Mouse (Mus musculus): ENCODE measurements around the gene Slc12a8.

DNA sequence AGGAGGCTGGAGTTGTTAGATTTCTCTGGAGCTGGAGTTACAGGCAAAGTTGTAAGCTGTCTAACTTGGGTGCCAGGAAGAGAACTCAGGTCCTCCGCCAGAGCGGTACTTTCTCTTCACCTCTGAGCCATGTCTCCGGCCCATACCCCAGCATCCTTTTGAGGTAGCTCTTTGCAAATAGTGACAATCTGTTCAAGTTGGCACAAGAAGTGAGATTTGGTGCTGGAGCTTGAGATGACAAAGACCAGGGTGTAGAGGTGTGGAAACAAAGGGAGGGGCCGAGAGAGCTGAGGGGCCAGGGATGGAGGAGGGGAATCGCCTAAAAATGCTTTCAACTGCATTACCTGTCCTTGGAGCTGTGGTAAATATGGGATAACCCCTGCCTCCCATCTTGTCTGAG is 142.4 kb downstream of the Slc12a8 start:
- no peak for TF ChIP-seq CTCF (IDR thresholded peaks at IDR 0.05; ENCODE audit: low read depth)
- TF ChIP-seq EP300 (optimal IDR thresholded peaks at IDR 0.05), result no peak
